Mouse (Mus musculus): Measurements from ENCODE around the gene Metrn. TPM values are rescaled to one million over a fixed set of nuclear protein-coding genes. Genes with fewer than 3 reads are reported as not detected.

The Metrn gene
- polyA plus RNA-seq, 1 experiment, result 59.9 TPM

DNA sequence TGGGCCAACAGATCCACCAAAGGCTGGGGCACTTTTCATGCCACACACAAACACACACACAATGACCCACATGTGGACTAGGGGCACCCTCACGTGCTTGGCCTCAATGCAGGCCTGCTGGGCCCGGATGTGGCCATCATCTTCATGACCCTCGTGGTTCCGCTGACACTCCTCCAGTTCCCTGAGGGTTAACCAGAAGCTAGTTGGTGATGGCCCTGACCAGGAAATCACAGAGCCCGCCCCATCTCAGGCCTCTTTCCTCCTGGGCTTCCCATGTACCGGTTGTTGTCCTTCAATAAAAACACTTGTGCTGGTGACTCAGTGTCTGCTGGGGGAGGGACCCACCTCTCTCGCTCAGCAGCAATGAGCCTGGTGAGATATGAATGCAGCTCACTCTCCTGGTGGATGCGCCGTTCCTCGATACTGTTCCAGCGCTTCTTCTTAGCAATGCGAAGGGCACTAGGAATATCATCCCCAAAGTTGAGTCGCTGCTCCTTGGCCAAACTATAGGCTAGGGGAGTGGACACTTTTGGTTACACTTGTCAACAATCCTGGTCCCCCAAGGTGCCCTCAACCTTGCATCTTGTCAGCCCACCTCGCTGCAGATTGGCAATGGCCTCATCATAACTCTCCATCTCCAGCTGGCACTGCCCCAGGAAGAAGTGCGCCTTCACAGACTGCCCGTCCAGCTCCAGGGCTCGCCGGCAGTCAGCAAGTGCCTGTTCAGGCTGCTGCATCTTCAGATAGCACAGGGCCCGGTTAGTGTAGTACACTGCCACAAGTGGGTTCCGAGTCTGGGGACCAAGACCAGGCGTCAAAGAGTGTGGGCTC, 34.7 kb upstream of the Metrn start:
- H3K4me3 ChIP-seq (replicated peaks), result peak overlapping the region; percentile 97
- no peak for TF ChIP-seq FLI1 (IDR thresholded peaks at IDR 0.05; ENCODE audit: low read length)
- TF ChIP-seq GATA1 (IDR thresholded peaks at IDR 0.05; ENCODE audit: borderline replicate concordance, low read length), result no peak
- no peaks in the 10 kb centered on the region for H3K9me3 ChIP-seq
- H3K4me1 ChIP-seq, result peaks cover 88% of the 10 kb centered on the region
- H3K27me3 ChIP-seq (replicated peaks), result no peaks in the 10 kb centered on the region
- peaks cover 72% of the 10 kb centered on the region for H3K36me3 ChIP-seq (replicated peaks; ENCODE audit: low read length)

DNA sequence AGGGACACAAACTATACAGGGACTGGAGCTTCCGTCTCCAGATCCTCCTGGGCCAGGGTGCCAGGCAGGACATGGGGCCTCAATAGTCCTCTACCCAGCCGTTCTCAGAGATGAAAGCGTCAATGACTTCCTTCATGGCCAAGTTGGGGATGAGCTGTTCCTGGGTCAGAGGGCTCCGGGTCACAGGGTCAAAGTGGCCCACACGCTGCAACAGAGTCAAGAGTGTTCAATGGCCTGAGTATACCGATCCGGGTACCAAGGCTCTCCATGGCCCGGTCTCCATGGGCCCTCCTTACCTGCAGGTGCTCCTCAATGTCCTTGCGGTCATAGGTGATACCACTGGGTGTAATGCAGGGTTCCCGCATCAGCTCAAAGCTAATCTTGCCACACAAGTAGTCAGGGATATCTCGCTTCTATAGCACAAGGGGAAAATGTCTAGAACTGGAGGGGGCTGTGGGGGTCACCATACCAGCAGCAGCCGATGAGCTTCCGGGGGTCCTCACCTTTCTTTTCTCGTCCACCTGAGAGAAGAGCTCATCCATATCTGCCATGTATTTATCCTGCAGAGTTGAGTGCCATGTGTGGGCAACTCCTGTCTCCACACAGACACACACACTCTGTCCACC, 34.0 kb upstream of the Metrn start:
- H3K4me3 ChIP-seq (replicated peaks), result peak overlapping the region; percentile 97
- H3K36me3 ChIP-seq (replicated peaks; ENCODE audit: low read length), result peaks cover 72% of the 10 kb centered on the region

DNA sequence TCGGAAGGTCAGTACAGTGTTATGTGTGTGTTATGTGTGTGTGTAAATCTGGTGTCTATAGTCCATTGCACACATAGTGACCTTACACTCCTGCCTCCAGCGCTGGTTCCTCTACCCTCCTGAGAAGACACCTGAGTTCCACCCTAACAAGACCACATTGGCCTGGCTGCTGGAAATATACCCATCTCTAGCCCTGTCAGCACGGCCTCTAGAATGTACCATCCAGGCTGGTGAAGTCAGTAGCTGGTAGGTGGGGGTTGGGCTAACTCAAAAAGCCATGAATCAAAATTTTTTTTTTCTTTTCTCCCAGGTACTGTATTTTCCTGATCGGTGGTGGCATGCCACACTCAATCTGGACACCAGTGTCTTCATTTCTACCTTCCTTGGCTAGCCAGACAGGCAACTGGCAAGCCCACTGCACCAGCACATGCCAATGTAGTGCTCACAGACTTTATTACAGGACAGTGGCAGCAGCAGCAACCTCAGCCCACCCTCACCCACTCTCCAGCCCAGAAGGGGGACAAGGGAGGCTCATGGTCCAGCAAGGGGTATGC, 33.3 kb upstream of the Metrn start:
- Histone ChIP-seq H3K9me3 (no peaks in the 10 kb centered on the region), H3K4me1 (peaks cover 88% of the 10 kb centered on the region), H3K4me3 (replicated peaks) (peak overlapping the region; percentile 44), H3K36me3 (replicated peaks; ENCODE audit: low read length) (peaks cover 72% of the 10 kb centered on the region), H3K27me3 (replicated peaks) (no peaks in the 10 kb centered on the region)
- TF ChIP-seq GATA1 (IDR thresholded peaks at IDR 0.05; ENCODE audit: borderline replicate concordance, low read length) (no peak), FLI1 (IDR thresholded peaks at IDR 0.05; ENCODE audit: low read length) (no peak)

More for the DNA sequence above, 34.0 kb upstream of the Metrn start:
- Histone ChIP-seq H3K27me3 (replicated peaks) (no peaks in the 10 kb centered on the region), H3K9me3 (no peaks in the 10 kb centered on the region), H3K4me1 (peaks cover 88% of the 10 kb centered on the region)
- TF ChIP-seq FLI1 (IDR thresholded peaks at IDR 0.05; ENCODE audit: low read length) (no peak), GATA1 (IDR thresholded peaks at IDR 0.05; ENCODE audit: borderline replicate concordance, low read length) (no peak)

DNA sequence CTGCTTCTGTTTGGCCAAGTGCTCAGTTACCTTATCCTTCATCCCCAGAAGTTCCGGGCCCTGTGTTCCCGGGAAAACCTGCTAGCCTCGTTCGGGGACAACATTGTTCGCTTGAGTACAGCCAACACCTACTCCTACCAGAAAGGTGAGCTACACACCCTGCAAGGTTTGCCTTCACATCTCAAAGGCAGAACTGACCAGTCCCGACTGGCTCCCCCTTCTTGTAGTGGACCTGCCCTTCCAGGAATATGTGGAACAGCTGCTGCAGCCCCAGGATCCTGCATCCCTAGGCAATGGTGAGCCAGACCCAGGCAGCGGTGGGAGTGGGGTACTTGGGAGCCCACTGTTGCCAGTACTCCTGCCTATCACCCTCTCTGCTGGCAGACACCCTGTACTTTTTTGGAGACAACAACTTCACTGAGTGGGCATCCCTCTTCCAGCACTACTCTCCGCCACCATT, 32.7 kb upstream of the Metrn start:
- Histone ChIP-seq H3K4me3 (replicated peaks) (peak overlapping the region; percentile 93), H3K4me1 (peaks cover 88% of the 10 kb centered on the region), H3K9me3 (no peaks in the 10 kb centered on the region), H3K27me3 (replicated peaks) (no peaks in the 10 kb centered on the region), H3K36me3 (replicated peaks; ENCODE audit: low read length) (peaks cover 69% of the 10 kb centered on the region)
- TF ChIP-seq GATA1 (IDR thresholded peaks at IDR 0.05; ENCODE audit: borderline replicate concordance, low read length), result no peak
- no peak for TF ChIP-seq FLI1 (IDR thresholded peaks at IDR 0.05; ENCODE audit: low read length)

DNA sequence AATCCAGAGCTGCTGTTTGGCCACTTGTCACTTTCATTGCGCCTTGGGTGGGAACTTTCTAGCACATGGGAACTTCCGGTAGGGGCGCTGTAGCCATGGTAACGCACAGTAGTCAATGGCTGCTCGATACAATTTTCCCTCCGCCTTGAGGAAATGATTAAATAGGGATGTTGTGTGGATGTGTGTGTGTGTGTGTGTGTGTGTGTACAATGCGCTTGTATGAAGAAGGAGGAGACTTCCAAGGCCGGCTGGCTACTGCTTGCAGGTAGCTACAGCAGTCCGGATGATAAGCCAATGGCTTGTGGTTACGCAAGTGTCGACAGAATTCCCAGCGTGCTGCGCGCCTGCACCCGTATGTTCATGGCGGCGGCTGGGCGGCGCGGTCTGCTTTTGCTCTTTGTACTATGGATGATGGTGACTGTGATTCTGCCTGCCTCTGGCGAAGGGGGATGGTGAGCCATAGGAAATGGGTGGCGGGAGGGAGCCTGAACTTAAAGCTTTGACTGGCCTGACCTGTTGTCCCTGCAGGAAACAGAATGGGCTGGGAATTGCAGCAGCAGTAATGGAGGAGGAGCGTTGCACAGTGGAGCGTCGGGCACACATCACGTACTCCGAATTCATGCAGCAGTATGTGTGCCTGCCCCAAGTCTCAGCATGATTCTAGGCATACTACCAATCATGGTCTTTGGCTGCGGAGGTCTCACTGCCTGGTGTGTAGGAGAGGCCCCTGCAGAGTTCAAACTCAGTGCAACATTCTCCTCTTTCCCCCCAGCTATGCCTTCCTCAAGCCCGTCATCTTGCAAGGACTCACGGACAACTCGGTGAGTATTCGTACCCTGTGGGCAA, 32.0 kb upstream of the Metrn start, which contains the start of gene Jmjd8:
Jmjd8 (plus strand) TSS at position 156 of the 846 bp plus-strand sequence.
- peak within 1 kb of the TSS; percentile 93 for H3K4me3 ChIP-seq (replicated peaks)
- H3K9me3 ChIP-seq, result no peaks in the 10 kb centered on the region
- H3K4me1 ChIP-seq, result peaks cover 88% of the 10 kb centered on the region
- no peaks in the 10 kb centered on the region for H3K27me3 ChIP-seq (replicated peaks)
- peaks cover 67% of the 10 kb centered on the region for H3K36me3 ChIP-seq (replicated peaks; ENCODE audit: low read length)
- no peak for TF ChIP-seq GATA1 (IDR thresholded peaks at IDR 0.05; ENCODE audit: borderline replicate concordance, low read length)
- no peak for TF ChIP-seq FLI1 (IDR thresholded peaks at IDR 0.05; ENCODE audit: low read length)

DNA sequence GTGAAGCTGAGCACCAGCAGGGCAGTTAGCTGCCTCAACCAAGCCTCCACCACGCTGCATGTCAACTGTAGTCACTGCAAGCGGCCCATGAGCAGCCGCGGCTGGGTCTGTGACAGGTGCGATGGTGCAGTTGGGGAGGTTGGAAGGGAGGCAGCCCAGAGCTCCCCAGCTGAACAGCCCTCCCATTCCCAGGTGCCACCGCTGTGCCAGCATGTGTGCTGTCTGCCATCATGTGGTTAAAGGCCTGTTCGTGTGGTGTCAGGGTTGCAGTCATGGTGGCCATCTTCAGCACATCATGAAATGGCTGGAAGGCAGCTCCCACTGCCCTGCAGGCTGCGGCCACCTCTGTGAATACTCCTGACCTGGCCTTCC, 31.3 kb upstream of the Metrn start:
- Histone ChIP-seq H3K36me3 (replicated peaks; ENCODE audit: low read length) (peaks cover 67% of the 10 kb centered on the region), H3K4me3 (replicated peaks) (peak overlapping the region; percentile 93), H3K9me3 (no peaks in the 10 kb centered on the region), H3K4me1 (peaks cover 86% of the 10 kb centered on the region), H3K27me3 (replicated peaks) (no peaks in the 10 kb centered on the region)
- TF ChIP-seq FLI1 (IDR thresholded peaks at IDR 0.05; ENCODE audit: low read length) (no peak), GATA1 (IDR thresholded peaks at IDR 0.05; ENCODE audit: borderline replicate concordance, low read length) (no peak)

DNA sequence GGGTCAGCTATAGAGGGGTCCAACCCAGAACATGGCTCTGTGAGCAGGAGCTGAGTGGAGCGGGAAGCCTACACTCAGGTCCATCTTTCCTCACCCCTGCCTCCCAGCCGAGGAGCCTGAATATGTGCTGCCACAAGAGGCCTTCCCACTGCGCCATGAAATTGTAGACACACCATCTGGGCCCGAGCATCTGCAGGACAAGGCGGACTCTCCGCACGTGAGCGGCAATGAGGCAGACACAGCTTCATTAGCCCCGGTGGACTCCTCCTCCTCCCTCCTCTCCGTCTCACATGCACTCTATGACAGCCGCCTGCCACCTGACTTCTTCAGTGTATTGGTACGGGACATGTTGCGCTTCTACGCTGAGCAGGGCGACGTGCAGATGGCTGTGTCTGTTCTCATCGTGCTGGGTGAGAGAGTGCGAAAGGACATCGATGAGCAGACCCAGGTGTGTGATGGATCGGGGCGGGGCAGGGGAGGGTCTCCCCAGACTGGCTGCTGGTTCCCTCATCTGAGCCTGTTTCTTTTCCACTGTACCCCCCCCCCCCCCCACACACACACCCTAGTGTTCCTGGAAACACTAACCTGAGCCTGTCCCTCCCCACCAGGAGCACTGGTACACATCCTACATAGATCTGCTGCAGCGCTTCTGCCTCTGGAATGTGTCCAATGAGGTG, 30.7 kb upstream of the Metrn start:
- peak overlapping the region; percentile 93 for H3K4me3 ChIP-seq (replicated peaks)
- H3K27me3 ChIP-seq (replicated peaks), result no peaks in the 10 kb centered on the region
- no peaks in the 10 kb centered on the region for H3K9me3 ChIP-seq
- TF ChIP-seq FLI1 (IDR thresholded peaks at IDR 0.05; ENCODE audit: low read length) (no peak), GATA1 (IDR thresholded peaks at IDR 0.05; ENCODE audit: borderline replicate concordance, low read length) (no peak)
- H3K4me1 ChIP-seq, result peaks cover 89% of the 10 kb centered on the region
- peaks cover 67% of the 10 kb centered on the region for H3K36me3 ChIP-seq (replicated peaks; ENCODE audit: low read length)

DNA sequence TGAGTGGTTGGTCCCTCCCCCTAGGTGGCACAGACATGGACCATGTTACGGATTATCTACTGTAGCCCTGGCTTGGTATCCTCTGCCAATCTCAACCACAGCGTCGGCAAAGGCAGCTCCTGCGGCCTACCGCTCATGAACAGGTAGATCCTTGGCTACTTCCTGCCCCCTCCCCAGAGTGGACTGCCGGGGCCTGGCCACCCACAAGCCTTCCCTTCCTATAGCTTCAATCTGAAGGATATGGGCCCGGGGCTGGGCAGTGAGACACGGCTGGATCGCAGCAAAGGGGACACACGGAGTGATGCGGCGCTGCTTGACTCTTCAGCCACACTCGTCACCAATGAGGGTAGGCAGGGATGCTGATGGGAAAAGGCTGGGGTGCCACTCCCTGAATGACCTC, 30.1 kb upstream of the Metrn start:
- H3K36me3 ChIP-seq (replicated peaks; ENCODE audit: low read length), result peaks cover 66% of the 10 kb centered on the region

More for the DNA sequence above, 30.1 kb upstream of the Metrn start:
- TF ChIP-seq GATA1 (IDR thresholded peaks at IDR 0.05; ENCODE audit: borderline replicate concordance, low read length), result no peak
- no peak for TF ChIP-seq FLI1 (IDR thresholded peaks at IDR 0.05; ENCODE audit: low read length)
- H3K4me3 ChIP-seq (replicated peaks), result peak overlapping the region; percentile 55
- peaks cover 3% of the 10 kb centered on the region for H3K27me3 ChIP-seq (replicated peaks)
- H3K4me1 ChIP-seq, result peaks cover 90% of the 10 kb centered on the region
- no peaks in the 10 kb centered on the region for H3K9me3 ChIP-seq
